Mouse (Mus musculus): ENCODE measurements around the gene Lsm4. TPM values are rescaled to one million over a fixed set of nuclear protein-coding genes. Genes with fewer than 3 reads are reported as not detected.

Gene Lsm4
- total RNA-seq, 2 experiments from 2014 or later = 58.2 to 61.8 TPM

GRCm38 (mm10) chr8:70656193-70656790 is 16.8 kb upstream of the Lsm4 start:
- Histone ChIP-seq H3K4me3 (no peak overlapping the region), H3K27ac (peak overlapping the region; percentile 48)
- DNase-seq (ENCODE audit: low spot score in 2 of 2) = no peak
- TF ChIP-seq CTCF (conservative IDR thresholded peaks at IDR 0.05) = no peak

- no peak for DNase-seq (ENCODE audit: low spot score in 2 of 2)
- no peak overlapping the region for H3K4me3 ChIP-seq
- peak overlapping the region; percentile 48; the same call in 1 of the 2 replicates for H3K27ac ChIP-seq
- no peak for TF ChIP-seq CTCF (conservative IDR thresholded peaks at IDR 0.05)
Measured at GRCm38 (mm10) chr8:70657214-70657613, 15.8 kb upstream of the Lsm4 start.

GRCm38 (mm10) chr8:70657739-70658138 is 15.3 kb upstream of the Lsm4 start:
- Histone ChIP-seq H3K27ac (peak overlapping the region; percentile 48; the same call in 1 of the 2 replicates), H3K4me3 (no peak overlapping the region)
- DNase-seq (ENCODE audit: low spot score in 2 of 2) = no peak
- no peak for TF ChIP-seq CTCF (conservative IDR thresholded peaks at IDR 0.05)

GRCm38 (mm10) chr8:70658897-70659603 is 14.0 kb upstream of the Lsm4 start:
- peak overlapping the region; percentile 92 for H3K4me3 ChIP-seq
- TF ChIP-seq CTCF (conservative IDR thresholded peaks at IDR 0.05) = no peak
- no peak for DNase-seq (ENCODE audit: low spot score in 2 of 2)
- H3K27ac ChIP-seq = peak overlapping the region; percentile 85

- peak; percentile 67 to 79 for DNase-seq (ENCODE audit: low spot score in 2 of 2)
- TF ChIP-seq CTCF (conservative IDR thresholded peaks at IDR 0.05) = no peak; the same call in 1 of the 2 replicates
- Histone ChIP-seq H3K4me3 (peak overlapping the region; percentile 92), H3K27ac (peak overlapping the region; percentile 85)
Measured at GRCm38 (mm10) chr8:70659604-70660272, 13.3 kb upstream of the Lsm4 start.

GRCm38 (mm10) chr8:70660273-70660725 is 12.7 kb upstream of the Lsm4 start, which contains the start of gene Pgpep1:
Pgpep1 (minus strand) TSS chr8:70660388.
- no peak for TF ChIP-seq CTCF (conservative IDR thresholded peaks at IDR 0.05)
- H3K27ac ChIP-seq = peak within 1 kb of the TSS; percentile 85
- DNase-seq (ENCODE audit: low spot score in 2 of 2) = no peak
- H3K4me3 ChIP-seq = peak within 1 kb of the TSS; percentile 92

- no peak overlapping the region for H3K4me3 ChIP-seq
- no peak for TF ChIP-seq CTCF (conservative IDR thresholded peaks at IDR 0.05)
- no peak for DNase-seq (ENCODE audit: low spot score in 2 of 2)
- peak overlapping the region; percentile 65; the same call in 1 of the 2 replicates for H3K27ac ChIP-seq
Measured at GRCm38 (mm10) chr8:70663691-70664090, 9.4 kb upstream of the Lsm4 start.

- TF ChIP-seq CTCF (conservative IDR thresholded peaks at IDR 0.05) = no peak
- no peak for DNase-seq (ENCODE audit: low spot score in 2 of 2)
- Histone ChIP-seq H3K4me3 (no peak overlapping the region), H3K27ac (no peak overlapping the region)
Measured at GRCm38 (mm10) chr8:70664631-70665030, 8.4 kb upstream of the Lsm4 start.

GRCm38 (mm10) chr8:70665599-70665998 is 7.4 kb upstream of the Lsm4 start:
- Histone ChIP-seq H3K27ac (no peak overlapping the region), H3K4me3 (no peak overlapping the region)
- TF ChIP-seq CTCF (conservative IDR thresholded peaks at IDR 0.05) = no peak
- no peak for DNase-seq (ENCODE audit: low spot score in 2 of 2)

- Histone ChIP-seq H3K27ac (peak overlapping the region; percentile 43; the same call in 1 of the 2 replicates), H3K4me3 (no peak overlapping the region)
- DNase-seq (ENCODE audit: low spot score in 2 of 2) = peak; percentile 53 to 80
- TF ChIP-seq CTCF (conservative IDR thresholded peaks at IDR 0.05) = no peak
Measured at GRCm38 (mm10) chr8:70667071-70667470, 6.0 kb upstream of the Lsm4 start.

GRCm38 (mm10) chr8:70671615-70672324 is 1.3 kb upstream of the Lsm4 start:
- TF ChIP-seq CTCF (conservative IDR thresholded peaks at IDR 0.05) = no peak
- Histone ChIP-seq H3K4me3 (no peak overlapping the region), H3K27ac (peak overlapping the region; percentile 92; the same call in 1 of the 2 replicates)
- DNase-seq (ENCODE audit: low spot score in 2 of 2) = no peak

- Histone ChIP-seq H3K27ac (peak overlapping the region; percentile 92), H3K4me3 (peak overlapping the region; percentile 52)
- TF ChIP-seq CTCF (conservative IDR thresholded peaks at IDR 0.05) = no peak
- no peak for DNase-seq (ENCODE audit: low spot score in 2 of 2)
Measured at GRCm38 (mm10) chr8:70672325-70673078, 546 bp upstream of the Lsm4 start.
